Mouse (Mus musculus): ENCODE measurements at regions not wholly inside any gene's neighbourhood (a gene's known extent, or its start where the extent isn't known, plus 50 kb on each side); places are given as distances from the start of the nearest gene placed in this dataset.
A peak's percentile ranks its signal among the peaks of the same experiment; 100 is the strongest.

- Histone ChIP-seq H3K4me2 (ENCODE audit: low read depth, low read length) (no peak overlapping the region), H3K9ac (ENCODE audit: low read length) (no peak overlapping the region), H3K4me3 (replicated peaks; ENCODE audit: low read length) (no peak overlapping the region), H3K27me3 (ENCODE audit: control insufficient read depth, insufficient read depth, low read length) (no peaks in the 10 kb centered on the region), H3K27ac (ENCODE audit: low read length) (no peak overlapping the region), H3K36me3 (ENCODE audit: control insufficient read depth, insufficient read depth, low read length) (no peaks in the 10 kb centered on the region), H3K9me3 (replicated peaks; ENCODE audit: control insufficient read depth, low read length) (no peaks in the 10 kb centered on the region), H3K4me1 (ENCODE audit: control insufficient read depth, insufficient read depth, low read length) (no peaks in the 10 kb centered on the region)
- WGBS, result 74% methylated on average over 6 of the region's 6 CpGs
- no peak for ATAC-seq (ENCODE audit: insufficient read depth, low FRiP score)
Observed at GRCm38 (mm10) chr10:91959734-91960492, 762.3 kb downstream of the Nedd1 start.

- no peaks in the 10 kb centered on the region for H3K4me1 ChIP-seq (ENCODE audit: control insufficient read depth, insufficient read depth, low read length)
- no peak overlapping the region for H3K4me2 ChIP-seq (ENCODE audit: low read depth, low read length)
- whole genome bisulfite sequencing, result 63% methylated on average over 1 of the region's 1 CpGs
- H3K27ac ChIP-seq (ENCODE audit: low read length), result peak overlapping the region; percentile 73
- no peaks in the 10 kb centered on the region for H3K36me3 ChIP-seq (ENCODE audit: control insufficient read depth, insufficient read depth, low read length)
- ATAC-seq (ENCODE audit: insufficient read depth, low FRiP score), result peak; percentile 64; the same call in 1 of the 2 replicates
- no peak overlapping the region for H3K4me3 ChIP-seq (replicated peaks; ENCODE audit: low read length)
- H3K9ac ChIP-seq (ENCODE audit: low read length), result no peak overlapping the region
- no peaks in the 10 kb centered on the region for H3K27me3 ChIP-seq (ENCODE audit: control insufficient read depth, insufficient read depth, low read length)
- H3K9me3 ChIP-seq (replicated peaks; ENCODE audit: control insufficient read depth, low read length), result no peaks in the 10 kb centered on the region
Observed at GRCm38 (mm10) chr10:91953078-91953477, 769.1 kb downstream of the Nedd1 start.

- H3K36me3 ChIP-seq (ENCODE audit: control insufficient read depth, insufficient read depth, low read length), result no peaks in the 10 kb centered on the region
Observed at GRCm38 (mm10) chr10:91923626-91924025, 742.5 kb upstream of the Tmpo start.

GRCm38 (mm10) chr10:91889864-91890263 lies 708.7 kb upstream of the Tmpo start:
- H3K4me2 ChIP-seq (ENCODE audit: low read depth, low read length), result no peak overlapping the region
- ATAC-seq (ENCODE audit: insufficient read depth, low FRiP score), result no peak
- H3K9me3 ChIP-seq (replicated peaks; ENCODE audit: control insufficient read depth, low read length), result no peaks in the 10 kb centered on the region
- H3K27ac ChIP-seq (ENCODE audit: low read length), result no peak overlapping the region
- H3K27me3 ChIP-seq (ENCODE audit: control insufficient read depth, insufficient read depth, low read length), result no peaks in the 10 kb centered on the region
- no peak overlapping the region for H3K9ac ChIP-seq (ENCODE audit: low read length)
- H3K4me3 ChIP-seq (replicated peaks; ENCODE audit: low read length), result no peak overlapping the region
- 77% methylated on average over 6 of the region's 6 CpGs for WGBS
- H3K36me3 ChIP-seq (ENCODE audit: control insufficient read depth, insufficient read depth, low read length), result no peaks in the 10 kb centered on the region
- no peaks in the 10 kb centered on the region for H3K4me1 ChIP-seq (ENCODE audit: control insufficient read depth, insufficient read depth, low read length)

More at GRCm38 (mm10) chr10:91923626-91924025, 742.5 kb upstream of the Tmpo start:
- Histone ChIP-seq H3K9me3 (replicated peaks; ENCODE audit: control insufficient read depth, low read length) (no peaks in the 10 kb centered on the region), H3K27ac (ENCODE audit: low read length) (no peak overlapping the region), H3K9ac (ENCODE audit: low read length) (no peak overlapping the region), H3K4me2 (ENCODE audit: low read depth, low read length) (no peak overlapping the region), H3K4me1 (ENCODE audit: control insufficient read depth, insufficient read depth, low read length) (no peaks in the 10 kb centered on the region), H3K4me3 (replicated peaks; ENCODE audit: low read length) (no peak overlapping the region), H3K27me3 (ENCODE audit: control insufficient read depth, insufficient read depth, low read length) (no peaks in the 10 kb centered on the region)
- no peak for ATAC-seq (ENCODE audit: insufficient read depth, low FRiP score)
- WGBS, result 77% methylated on average over 3 of the region's 3 CpGs

- H3K27me3 ChIP-seq (ENCODE audit: control insufficient read depth, insufficient read depth, low read length), result no peaks in the 10 kb centered on the region
- no peak overlapping the region for H3K4me2 ChIP-seq (ENCODE audit: low read depth, low read length)
- ATAC-seq (ENCODE audit: insufficient read depth, low FRiP score), result no peak
- no peaks in the 10 kb centered on the region for H3K36me3 ChIP-seq (ENCODE audit: control insufficient read depth, insufficient read depth, low read length)
- H3K9me3 ChIP-seq (replicated peaks; ENCODE audit: control insufficient read depth, low read length), result no peaks in the 10 kb centered on the region
- H3K27ac ChIP-seq (ENCODE audit: low read length), result no peak overlapping the region
- H3K4me1 ChIP-seq (ENCODE audit: control insufficient read depth, insufficient read depth, low read length), result no peaks in the 10 kb centered on the region
- no peak overlapping the region for H3K4me3 ChIP-seq (replicated peaks; ENCODE audit: low read length)
- WGBS, result 78% methylated on average over 4 of the region's 4 CpGs
- H3K9ac ChIP-seq (ENCODE audit: low read length), result no peak overlapping the region
Observed at GRCm38 (mm10) chr10:91888537-91888936, 707.4 kb upstream of the Tmpo start.

GRCm38 (mm10) chr10:91883155-91883554 lies 702.0 kb upstream of the Tmpo start:
- H3K36me3 ChIP-seq (ENCODE audit: control insufficient read depth, insufficient read depth, low read length), result no peaks in the 10 kb centered on the region
- WGBS, result 64% methylated on average over 5 of the region's 5 CpGs

GRCm38 (mm10) chr10:91882481-91882880 lies 701.4 kb upstream of the Tmpo start:
- no peak for ATAC-seq (ENCODE audit: insufficient read depth, low FRiP score)
- no peaks in the 10 kb centered on the region for H3K4me1 ChIP-seq (ENCODE audit: control insufficient read depth, insufficient read depth, low read length)
- H3K9me3 ChIP-seq (replicated peaks; ENCODE audit: control insufficient read depth, low read length), result no peaks in the 10 kb centered on the region
- WGBS, result 72% methylated on average over 4 of the region's 4 CpGs
- no peak overlapping the region for H3K9ac ChIP-seq (ENCODE audit: low read length)
- H3K4me2 ChIP-seq (ENCODE audit: low read depth, low read length), result no peak overlapping the region
- no peak overlapping the region for H3K4me3 ChIP-seq (replicated peaks; ENCODE audit: low read length)
- H3K27ac ChIP-seq (ENCODE audit: low read length), result no peak overlapping the region
- no peaks in the 10 kb centered on the region for H3K27me3 ChIP-seq (ENCODE audit: control insufficient read depth, insufficient read depth, low read length)
- no peaks in the 10 kb centered on the region for H3K36me3 ChIP-seq (ENCODE audit: control insufficient read depth, insufficient read depth, low read length)

More at GRCm38 (mm10) chr10:91883155-91883554, 702.0 kb upstream of the Tmpo start:
- Histone ChIP-seq H3K27ac (ENCODE audit: low read length) (no peak overlapping the region), H3K9me3 (replicated peaks; ENCODE audit: control insufficient read depth, low read length) (no peaks in the 10 kb centered on the region), H3K4me2 (ENCODE audit: low read depth, low read length) (no peak overlapping the region), H3K27me3 (ENCODE audit: control insufficient read depth, insufficient read depth, low read length) (no peaks in the 10 kb centered on the region), H3K4me1 (ENCODE audit: control insufficient read depth, insufficient read depth, low read length) (no peaks in the 10 kb centered on the region), H3K9ac (ENCODE audit: low read length) (no peak overlapping the region), H3K4me3 (replicated peaks; ENCODE audit: low read length) (no peak overlapping the region)
- no peak for ATAC-seq (ENCODE audit: insufficient read depth, low FRiP score)

- H3K4me2 ChIP-seq (ENCODE audit: low read depth, low read length), result no peak overlapping the region
- H3K36me3 ChIP-seq (ENCODE audit: control insufficient read depth, insufficient read depth, low read length), result no peaks in the 10 kb centered on the region
- H3K4me1 ChIP-seq (ENCODE audit: control insufficient read depth, insufficient read depth, low read length), result no peaks in the 10 kb centered on the region
- WGBS, result 61% methylated on average over 9 of the region's 9 CpGs
- H3K9me3 ChIP-seq (replicated peaks; ENCODE audit: control insufficient read depth, low read length), result no peaks in the 10 kb centered on the region
- ATAC-seq (ENCODE audit: insufficient read depth, low FRiP score), result no peak
- no peaks in the 10 kb centered on the region for H3K27me3 ChIP-seq (ENCODE audit: control insufficient read depth, insufficient read depth, low read length)
- no peak overlapping the region for H3K4me3 ChIP-seq (replicated peaks; ENCODE audit: low read length)
- no peak overlapping the region for H3K27ac ChIP-seq (ENCODE audit: low read length)
- H3K9ac ChIP-seq (ENCODE audit: low read length), result no peak overlapping the region
Observed at GRCm38 (mm10) chr10:91881521-91882228, 700.6 kb upstream of the Tmpo start.

- 72% methylated on average over 3 of the region's 3 CpGs for WGBS
- H3K4me1 ChIP-seq (ENCODE audit: control insufficient read depth, insufficient read depth, low read length), result no peaks in the 10 kb centered on the region
- H3K9ac ChIP-seq (ENCODE audit: low read length), result no peak overlapping the region
- no peak overlapping the region for H3K27ac ChIP-seq (ENCODE audit: low read length)
- no peaks in the 10 kb centered on the region for H3K9me3 ChIP-seq (replicated peaks; ENCODE audit: control insufficient read depth, low read length)
- H3K36me3 ChIP-seq (ENCODE audit: control insufficient read depth, insufficient read depth, low read length), result no peaks in the 10 kb centered on the region
- no peak overlapping the region for H3K4me3 ChIP-seq (replicated peaks; ENCODE audit: low read length)
- no peak overlapping the region for H3K4me2 ChIP-seq (ENCODE audit: low read depth, low read length)
- ATAC-seq (ENCODE audit: insufficient read depth, low FRiP score), result no peak
- no peaks in the 10 kb centered on the region for H3K27me3 ChIP-seq (ENCODE audit: control insufficient read depth, insufficient read depth, low read length)
Observed at GRCm38 (mm10) chr10:91875450-91875849, 694.3 kb upstream of the Tmpo start.

All from stomach, embryonic 16.5 days (tissue).